Mouse (Mus musculus) kidney, postnatal 4 days (tissue): Measurements from ENCODE around the gene Tdo2.

Source experiments
- DNase-seq, 2 experiments: peaks; one replicate each; pipeline ENCODE4 v3.0.0; 2021; ENCODE audit warnings: mixed read lengths in 2 of 2

Tdo2 gene

DNA sequence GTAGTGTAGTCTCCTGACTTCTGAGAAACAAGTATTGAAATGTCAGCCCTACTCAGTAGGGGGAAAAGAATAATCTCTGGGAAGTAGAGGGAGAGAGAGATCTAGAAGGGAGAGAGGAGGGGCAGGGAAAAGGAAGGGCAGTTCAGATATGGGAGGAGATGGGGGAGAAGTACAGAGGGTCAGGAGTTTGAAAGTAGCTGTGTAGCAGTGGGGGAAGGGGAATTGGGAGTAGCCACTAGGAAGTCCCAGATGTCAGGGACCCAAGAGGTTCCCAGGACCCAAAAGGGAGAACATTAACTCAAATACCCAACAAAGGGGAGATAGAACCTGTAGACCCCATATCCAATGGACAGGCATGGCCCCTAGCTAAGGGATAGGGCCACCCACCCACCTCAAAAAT lies at the start of gene Tdo2:
Gene Tdo2, minus strand, starts transcription at position 101 of the 400 bp plus-strand sequence.
- no peak for DNase-seq

DNA sequence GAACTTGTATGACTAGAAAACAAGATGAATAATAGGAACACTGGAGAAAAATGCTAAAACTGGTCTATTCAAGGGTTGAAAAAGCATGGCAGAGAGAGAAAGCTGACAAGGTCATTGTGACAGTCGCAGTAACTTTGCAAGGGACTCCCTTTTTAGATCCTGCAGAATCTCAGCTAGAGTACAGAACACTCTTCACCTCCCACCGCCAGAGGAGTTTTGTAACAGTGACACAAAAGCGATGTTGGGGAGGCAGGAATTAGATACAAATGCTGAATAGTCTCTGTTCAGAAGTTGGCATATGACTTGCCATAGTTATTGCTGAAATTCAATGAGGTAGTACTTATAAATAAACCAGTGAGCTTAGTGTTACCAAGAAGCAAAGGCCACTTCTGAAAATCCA lies 47.1 kb upstream of the Tdo2 start:
- DNase-seq, result no peak

DNA sequence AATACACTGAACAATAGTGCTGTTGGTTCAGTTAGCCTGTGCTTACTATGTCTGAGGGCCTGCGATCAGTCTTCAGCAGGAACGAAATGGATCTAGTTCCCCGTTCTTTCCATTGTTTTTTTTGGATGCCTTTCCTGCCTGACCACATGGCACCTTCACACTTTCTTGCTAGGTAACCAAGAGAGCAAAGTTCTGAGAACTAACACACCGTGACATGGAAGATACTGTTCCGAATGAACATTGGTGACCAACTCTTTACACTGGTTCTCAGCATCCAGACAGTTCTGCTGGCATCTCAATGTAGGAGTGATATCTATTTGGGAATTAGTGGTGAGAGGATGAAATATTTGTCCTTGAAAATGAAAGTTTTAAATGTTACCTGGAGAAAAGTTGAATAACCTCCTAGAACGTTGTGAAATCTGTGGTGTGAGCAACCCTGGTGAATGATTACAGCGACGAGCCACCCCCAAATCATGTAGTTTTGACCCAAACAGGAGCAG lies 46.5 kb upstream of the Tdo2 start:
- no peak for DNase-seq

DNA sequence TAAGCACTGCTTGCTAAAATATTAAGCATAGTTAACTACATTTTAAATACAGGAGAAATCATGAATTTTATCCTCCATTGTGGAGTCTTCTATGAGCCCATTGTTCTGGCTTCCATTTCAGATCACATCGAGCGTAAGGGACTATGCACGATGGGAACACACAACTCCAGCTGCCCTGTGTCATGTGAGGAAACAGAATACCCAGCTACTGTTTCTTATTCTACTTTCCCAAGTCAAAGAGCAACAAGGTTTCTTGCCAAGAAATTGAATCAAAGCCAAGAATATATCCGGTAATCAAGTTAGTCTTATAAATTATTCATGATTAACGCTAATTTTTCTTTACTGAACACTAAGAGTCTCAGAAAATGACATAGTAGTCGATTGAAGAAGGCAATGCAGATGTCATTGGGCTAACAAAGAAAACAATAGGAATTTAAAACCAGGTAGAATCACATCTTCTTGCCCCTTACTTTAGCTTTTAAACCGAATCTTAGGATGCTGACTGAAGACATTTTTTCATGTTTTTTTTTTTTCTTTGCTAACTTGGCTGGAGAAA lies 38.2 kb upstream of the Tdo2 start:
- DNase-seq, result no peak

DNA sequence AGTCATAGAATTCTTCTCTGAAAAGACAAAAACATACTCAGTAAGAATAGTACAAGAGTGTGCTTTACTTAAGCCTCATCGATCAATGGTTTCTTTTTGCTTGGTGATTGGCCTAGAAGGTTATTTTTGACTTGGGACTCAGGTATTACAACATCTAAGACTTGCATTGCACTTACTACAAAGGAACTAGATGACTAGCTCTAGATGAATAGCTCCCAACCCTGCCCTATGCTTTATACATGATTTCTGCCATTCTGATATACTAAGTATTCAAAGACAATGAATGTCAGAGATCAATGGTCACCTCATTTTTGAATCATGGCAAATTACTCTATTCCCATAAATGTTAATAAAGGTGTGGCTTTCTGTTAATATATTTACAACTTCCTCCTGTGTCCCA lies 31.0 kb upstream of the Tdo2 start:
- no peak for DNase-seq

GRCm38 (mm10) chr3:81995988-81996387 lies 20.0 kb upstream of the Tdo2 start:
- peak in 1 of 2 experiments; percentile 3 for DNase-seq

GRCm38 (mm10) chr3:81995371-81995770 lies 19.4 kb upstream of the Tdo2 start:
- DNase-seq, result no peak

DNA sequence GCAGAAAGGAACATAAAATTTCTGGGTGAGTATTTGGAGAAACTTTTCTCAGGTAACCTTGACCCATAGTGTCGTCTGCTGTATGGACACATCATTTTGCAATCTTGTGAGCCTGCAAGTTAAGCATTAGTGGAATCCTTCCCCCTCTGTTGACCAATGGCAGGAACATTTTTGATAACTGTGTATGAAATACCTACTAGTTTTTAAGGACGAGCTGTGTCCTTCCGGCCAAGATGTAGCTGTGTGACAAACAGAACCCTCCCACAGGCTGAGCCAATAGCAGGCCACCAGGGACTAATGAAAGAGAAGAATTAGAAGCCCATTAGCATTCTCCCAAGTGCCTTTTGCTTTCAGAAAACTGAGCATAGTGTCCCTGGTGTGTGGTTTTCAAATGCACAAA lies 14.5 kb upstream of the Tdo2 start:
- DNase-seq, result no peak

- no peak for DNase-seq
Measured at GRCm38 (mm10) chr3:81989692-81990141, 13.7 kb upstream of the Tdo2 start.

- no peak for DNase-seq
Measured at GRCm38 (mm10) chr3:81987628-81988027, 11.6 kb upstream of the Tdo2 start.

DNA sequence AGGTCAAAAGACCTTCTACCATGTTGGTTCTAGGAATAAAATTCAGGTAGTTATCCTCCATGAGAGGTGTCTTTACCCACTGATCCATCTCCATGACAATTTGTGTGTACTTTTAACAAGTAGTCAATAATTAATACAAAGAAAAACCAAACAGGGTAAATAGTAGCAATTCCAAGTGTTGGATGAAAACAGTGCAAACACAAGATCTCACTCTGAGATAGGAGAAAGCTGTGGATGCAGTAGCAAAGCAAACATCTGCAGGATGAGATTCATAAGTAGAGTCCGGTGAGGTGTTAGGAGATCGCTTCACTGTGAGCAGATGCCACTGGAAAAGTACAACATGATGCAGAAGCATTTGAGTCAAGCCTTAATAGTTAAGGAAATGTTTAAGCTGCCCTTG lies 10.1 kb upstream of the Tdo2 start:
- DNase-seq, result no peak

GRCm38 (mm10) chr3:81985100-81985499 lies 9.1 kb upstream of the Tdo2 start:
- DNase-seq, result no peak

DNA sequence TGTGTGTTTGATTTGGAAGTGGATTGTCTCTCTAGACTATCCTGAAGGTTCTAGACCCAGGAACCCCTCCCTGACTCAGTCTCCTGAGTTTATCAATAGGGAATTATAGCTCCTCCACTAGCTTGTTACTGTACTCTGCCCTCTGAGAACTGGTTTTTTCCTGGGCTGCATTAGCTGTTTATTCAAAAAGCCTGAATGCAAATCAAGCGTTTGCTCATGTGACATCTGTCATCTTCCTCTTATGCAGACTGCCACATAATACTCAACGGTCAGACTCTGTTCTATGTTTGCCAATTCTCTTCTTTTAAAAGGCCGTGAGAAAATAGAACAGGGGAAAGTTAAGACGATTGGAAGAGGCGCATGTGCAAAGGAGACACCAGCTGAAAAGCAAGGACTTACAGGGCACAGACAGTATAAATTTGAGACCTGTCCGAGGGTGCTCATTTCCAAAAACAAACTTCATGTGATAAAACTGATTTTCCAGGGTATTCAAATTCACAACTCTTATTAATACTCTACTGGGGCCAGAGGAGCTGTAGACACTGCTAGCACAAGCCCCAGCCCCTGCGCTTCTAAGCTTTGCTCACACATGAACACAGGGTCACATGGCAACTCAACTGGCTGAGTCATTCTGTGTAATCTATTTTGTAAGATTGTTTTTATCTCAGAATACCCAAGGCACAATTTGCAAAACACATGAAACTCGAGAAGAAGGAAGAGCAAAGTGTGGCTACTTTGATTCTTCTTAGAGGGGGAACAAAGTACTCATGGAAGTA lies 7.3 kb upstream of the Tdo2 start:
- DNase-seq, result no peak

GRCm38 (mm10) chr3:81981990-81982389 lies 6.0 kb upstream of the Tdo2 start, which contains the start of gene Asic5:
Asic5 (plus strand) TSS chr3:81982290.
- DNase-seq, result no peak

- no peak for DNase-seq
Measured at GRCm38 (mm10) chr3:81981576-81981975, 5.6 kb upstream of the Tdo2 start.

DNA sequence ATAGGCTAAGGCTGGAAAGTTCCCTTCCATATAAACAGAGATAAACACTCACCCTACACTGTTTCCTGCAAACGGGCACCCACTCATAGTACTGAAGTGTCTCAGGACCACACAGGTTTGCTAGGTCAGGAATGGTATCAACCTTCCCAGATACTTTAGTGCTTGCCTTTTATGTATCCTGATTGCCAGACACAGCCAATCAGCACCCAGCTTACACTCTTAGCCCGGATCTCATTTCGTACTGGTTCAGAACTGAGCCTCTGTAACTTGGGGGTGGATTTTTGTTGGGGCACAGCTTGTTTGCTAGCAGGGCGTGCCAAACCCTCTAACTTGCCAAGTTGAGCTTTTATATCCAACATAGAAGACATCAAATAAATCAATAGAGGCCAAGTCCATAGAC lies 395 bp downstream of the Tdo2 start:
- DNase-seq, result no peak

- no peak for DNase-seq
Measured at GRCm38 (mm10) chr3:81964596-81964995, 11.4 kb downstream of the Tdo2 start.

- DNase-seq, result no peak
Measured at GRCm38 (mm10) chr3:81963768-81964167, 12.2 kb downstream of the Tdo2 start.

DNA sequence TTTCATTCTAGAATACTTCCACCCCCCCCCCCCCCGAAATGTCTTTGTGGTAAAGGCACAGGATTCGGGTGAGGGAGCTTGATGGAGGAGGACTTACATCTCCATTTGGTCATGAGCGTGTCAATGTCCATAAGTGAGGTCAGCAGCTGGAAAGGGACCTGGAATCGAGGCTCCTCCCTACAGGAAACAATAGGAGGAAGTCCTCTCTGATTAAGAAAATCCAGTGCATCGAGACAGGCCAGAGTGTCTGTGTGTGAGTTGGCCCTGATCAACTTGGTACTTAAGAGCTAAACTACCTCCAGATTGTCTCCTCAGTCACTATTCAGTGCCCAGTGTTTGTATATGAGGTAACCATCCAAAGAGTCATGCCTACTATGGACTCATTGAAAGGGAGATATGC lies 14.7 kb downstream of the Tdo2 start:
- no peak for DNase-seq

- DNase-seq, result no peak
Measured at GRCm38 (mm10) chr3:81957484-81957883, 18.5 kb downstream of the Tdo2 start.

DNA sequence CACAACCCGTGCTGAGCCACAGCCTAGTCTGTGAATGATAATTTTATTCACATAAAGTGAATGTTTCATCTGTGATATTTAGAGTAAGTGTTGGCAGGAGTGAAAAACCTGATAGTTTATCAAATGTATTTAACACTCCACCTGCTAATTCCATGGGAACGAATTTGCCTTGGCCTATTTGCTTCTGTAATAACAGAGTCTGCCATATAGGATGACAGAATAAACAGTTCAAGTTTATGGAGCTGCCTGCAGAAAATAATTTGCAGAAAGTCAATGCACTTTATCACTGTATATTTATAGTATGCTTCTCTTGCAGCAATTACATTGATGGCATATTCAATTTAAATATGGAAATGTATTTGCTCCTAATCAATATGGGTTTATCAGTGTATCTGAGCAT lies 24.2 kb downstream of the Tdo2 start:
- no peak for DNase-seq

DNA sequence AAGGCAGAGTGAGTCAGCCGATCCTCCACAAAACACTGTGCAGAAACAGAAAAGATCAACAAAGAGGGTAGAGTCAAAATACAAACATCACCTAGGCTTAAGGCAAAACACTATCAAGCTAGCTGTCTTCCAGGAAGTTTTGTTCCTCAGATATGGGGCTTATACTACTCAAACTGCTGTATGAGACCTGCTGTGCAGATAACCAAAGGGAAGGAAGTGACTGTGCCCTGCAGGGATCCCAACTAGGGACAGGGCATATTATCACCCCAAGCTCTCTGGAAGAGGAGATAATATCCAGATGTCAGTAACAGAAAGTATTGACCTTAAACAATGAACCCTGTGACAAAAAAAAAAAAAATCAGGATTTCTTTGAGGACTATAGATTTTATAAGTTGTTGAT lies 27.0 kb downstream of the Tdo2 start:
- DNase-seq, result no peak

GRCm38 (mm10) chr3:81944851-81945393 lies 31.1 kb downstream of the Tdo2 start:
- no peak for DNase-seq

DNA sequence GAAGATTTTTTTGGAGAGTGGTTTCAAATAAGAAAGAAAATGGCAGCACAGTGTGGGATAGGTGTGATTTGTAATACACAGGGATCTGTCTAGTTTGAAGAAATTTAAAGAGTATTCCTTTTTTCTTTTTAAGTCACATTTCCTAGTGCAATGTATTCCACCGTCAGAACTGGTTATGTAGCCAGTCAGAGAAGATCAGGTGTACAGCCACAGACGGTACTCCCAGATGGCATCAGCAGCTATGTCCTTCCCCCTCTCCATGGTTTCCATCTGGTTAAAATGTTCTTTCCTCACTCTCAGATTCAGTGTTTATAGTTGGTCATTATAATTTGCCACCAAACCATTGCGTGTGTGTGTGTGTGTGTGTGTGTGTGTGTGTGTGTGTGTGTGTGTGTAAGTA lies 32.9 kb downstream of the Tdo2 start:
- DNase-seq, result no peak
